Mouse (Mus musculus): ENCODE data around the gene Gm5431. TPM values are rescaled to one million over a fixed set of nuclear protein-coding genes. Genes with fewer than 3 reads are reported as not detected.
"Not testable (repeated sequence)": the region's sequence is repeated elsewhere in the genome, so short reads cannot be mapped to it uniquely, and the experiment has no call there.

Gm5431 gene
- polyA plus RNA-seq, 1 experiment = 0.08 TPM

DNA sequence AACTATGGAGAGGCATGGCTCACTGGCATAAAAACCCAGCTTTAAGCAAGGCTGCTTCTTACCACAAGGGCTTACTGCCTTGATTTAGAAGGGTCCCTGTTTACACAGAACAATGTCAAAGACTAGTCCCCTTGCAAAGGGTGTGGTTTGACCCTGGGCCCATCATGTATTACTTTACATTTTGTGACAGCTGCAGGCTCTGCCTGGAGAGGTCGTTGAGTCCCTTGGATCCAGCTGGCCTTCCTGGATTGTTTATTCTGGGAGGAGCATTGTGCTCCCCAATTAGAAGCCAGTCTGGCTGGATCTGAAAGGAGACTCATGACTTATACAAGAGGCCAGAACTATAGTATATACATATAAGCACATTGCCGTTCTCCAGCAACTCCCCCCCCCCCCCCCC is 51.8 kb downstream of the Gm5431 start:
- no peak overlapping the region for H3K4me3 ChIP-seq (replicated peaks; ENCODE audit: insufficient read depth, low read depth, low read length)
- H3K4me1 ChIP-seq (ENCODE audit: control insufficient read depth, insufficient read depth, low read length) = 0 out of 2 replicates have a peak, but pooled peaks cover 4% of the 10 kb centered on the region
- no peak overlapping the region for H3K27ac ChIP-seq (ENCODE audit: insufficient read depth, low read length)
- no peak for TF ChIP-seq POLR2A (IDR thresholded peaks at IDR 0.05; ENCODE audit: borderline replicate concordance, insufficient read depth, low read length)
- no peak for TF ChIP-seq CTCF (IDR thresholded peaks at IDR 0.05; ENCODE audit: borderline replicate concordance, insufficient read depth, low read depth, low read length)
- H3K27me3 ChIP-seq (ENCODE audit: control insufficient read depth, insufficient read depth, low read length) = no peaks in the 10 kb centered on the region
- 45% methylated on average over 2 of the region's 2 CpGs for WGBS
- DNase-seq = no peak

DNA sequence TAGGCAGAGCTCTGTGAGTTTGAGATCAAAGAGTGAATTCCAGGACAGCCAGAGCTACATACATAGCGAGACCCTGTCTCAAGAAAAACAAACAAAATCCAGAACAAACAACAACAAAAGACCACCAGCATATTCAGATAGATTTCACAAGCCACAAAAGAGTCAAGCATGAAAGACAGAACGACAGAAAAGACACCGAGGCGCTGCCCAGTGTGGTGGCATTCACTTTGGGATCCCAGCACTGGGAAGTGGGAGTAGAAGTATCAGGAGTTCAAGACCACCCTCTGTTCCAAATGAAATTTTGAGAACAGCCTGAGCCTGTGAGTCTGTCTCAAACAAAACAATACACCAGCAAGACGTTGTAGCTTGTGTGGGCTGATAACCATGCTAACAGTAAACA is 55.1 kb downstream of the Gm5431 start:
- no peaks in the 10 kb centered on the region for H3K27me3 ChIP-seq (ENCODE audit: control insufficient read depth, insufficient read depth, low read length)
- no peak overlapping the region for H3K27ac ChIP-seq (ENCODE audit: insufficient read depth, low read length)
- 66% methylated on average over 5 of the region's 5 CpGs for WGBS
- no peaks in the 10 kb centered on the region for H3K4me1 ChIP-seq (ENCODE audit: control insufficient read depth, insufficient read depth, low read length)
- H3K4me3 ChIP-seq (replicated peaks; ENCODE audit: insufficient read depth, low read depth, low read length) = no peak overlapping the region
- DNase-seq = no peak
- TF ChIP-seq POLR2A (IDR thresholded peaks at IDR 0.05; ENCODE audit: borderline replicate concordance, insufficient read depth, low read length) = no peak

DNA sequence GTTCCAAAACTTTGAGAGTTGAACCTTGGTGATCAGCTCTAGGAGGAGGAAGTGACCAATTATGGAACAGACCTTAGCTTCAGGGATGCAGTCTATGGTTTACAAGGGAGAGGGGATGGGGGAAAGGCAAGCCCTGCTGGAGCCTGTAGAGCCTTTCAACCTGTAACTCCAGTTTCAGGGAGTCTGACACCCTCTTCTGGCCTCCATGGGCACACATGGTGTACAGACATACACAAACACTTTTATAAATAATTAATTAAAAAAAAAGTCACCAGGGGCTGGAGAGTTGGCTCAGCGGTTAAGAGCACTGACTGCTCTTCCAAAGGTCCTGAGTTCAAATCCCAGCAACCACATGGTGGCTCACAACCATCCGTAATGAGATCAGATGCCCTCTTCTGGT is 55.7 kb downstream of the Gm5431 start:
- H3K4me1 ChIP-seq (ENCODE audit: control insufficient read depth, insufficient read depth, low read length); H3K27me3 ChIP-seq (ENCODE audit: control insufficient read depth, insufficient read depth, low read length); H3K4me3 ChIP-seq (replicated peaks; ENCODE audit: insufficient read depth, low read depth, low read length); H3K27ac ChIP-seq (ENCODE audit: insufficient read depth, low read length); DNase-seq: not testable (repeated sequence)
- 74% methylated on average over 2 of the region's 2 CpGs for WGBS

DNA sequence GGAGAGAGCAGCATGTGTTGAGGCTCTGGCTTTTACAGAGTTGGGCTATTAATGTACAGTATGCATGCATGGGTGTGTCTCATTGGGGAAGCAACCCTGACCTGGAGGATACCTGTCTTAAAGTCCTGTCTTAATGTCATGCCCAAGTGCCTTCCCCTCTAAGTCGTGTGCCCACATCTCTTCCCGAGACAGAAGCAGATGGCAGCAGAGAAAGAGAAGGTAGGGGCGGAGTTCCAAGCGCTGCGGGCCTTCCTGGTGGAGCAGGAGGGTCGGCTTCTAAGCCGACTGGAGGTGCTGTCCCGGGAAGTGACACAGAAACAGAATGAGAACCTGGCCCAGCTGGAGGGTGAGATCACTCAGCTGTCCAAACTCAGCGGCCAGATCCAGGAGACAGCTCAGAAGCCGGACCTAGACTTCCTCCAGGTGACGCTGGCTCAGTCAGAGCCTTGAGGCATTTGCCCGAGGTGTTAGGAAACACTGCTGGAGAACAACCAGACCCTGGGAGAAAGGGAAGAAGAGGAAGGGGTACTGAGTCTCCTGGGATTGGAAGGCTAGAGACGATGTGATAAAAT is 56.7 kb downstream of the Gm5431 start:
- Histone ChIP-seq H3K4me3 (replicated peaks; ENCODE audit: insufficient read depth, low read depth, low read length) (no peak overlapping the region), H3K27me3 (ENCODE audit: control insufficient read depth, insufficient read depth, low read length) (no peaks in the 10 kb centered on the region), H3K4me1 (ENCODE audit: control insufficient read depth, insufficient read depth, low read length) (no peaks in the 10 kb centered on the region), H3K27ac (ENCODE audit: insufficient read depth, low read length) (no peak overlapping the region)
- 46% methylated on average over 13 of the region's 13 CpGs for WGBS
- TF ChIP-seq CTCF (IDR thresholded peaks at IDR 0.05; ENCODE audit: borderline replicate concordance, insufficient read depth, low read depth, low read length) (no peak), POLR2A (IDR thresholded peaks at IDR 0.05; ENCODE audit: borderline replicate concordance, insufficient read depth, low read length) (no peak)
- no peak for DNase-seq

DNA sequence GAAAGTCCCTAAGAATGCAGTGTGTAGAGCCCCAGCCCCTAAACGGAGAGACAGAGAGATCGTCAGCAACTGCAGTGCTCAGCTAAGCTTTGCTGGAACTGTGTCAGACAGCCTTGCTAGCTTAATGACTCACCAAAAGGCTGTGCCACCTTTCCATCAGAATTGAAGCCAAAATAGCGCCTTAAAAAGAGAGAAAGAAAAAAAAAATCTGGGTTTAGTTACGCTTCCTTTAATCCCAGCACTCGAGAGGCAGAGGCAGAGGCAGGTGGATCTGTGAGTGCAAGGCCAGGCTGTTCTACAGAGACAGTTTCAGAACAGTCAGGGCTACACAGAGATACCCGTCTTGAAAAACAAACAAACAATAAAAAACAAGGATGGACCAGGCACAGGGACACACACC is 57.7 kb downstream of the Gm5431 start:
- Histone ChIP-seq H3K27ac (ENCODE audit: insufficient read depth, low read length) (no peak overlapping the region), H3K4me1 (ENCODE audit: control insufficient read depth, insufficient read depth, low read length) (no peaks in the 10 kb centered on the region), H3K27me3 (ENCODE audit: control insufficient read depth, insufficient read depth, low read length) (no peaks in the 10 kb centered on the region), H3K4me3 (replicated peaks; ENCODE audit: insufficient read depth, low read depth, low read length) (no peak overlapping the region)
- DNase-seq = peak in 1 of 2 experiments; percentile 58
- TF ChIP-seq POLR2A (IDR thresholded peaks at IDR 0.05; ENCODE audit: borderline replicate concordance, insufficient read depth, low read length) (no peak), CTCF (IDR thresholded peaks at IDR 0.05; ENCODE audit: borderline replicate concordance, insufficient read depth, low read depth, low read length) (no peak)
- WGBS = 34% methylated on average over 6 of the region's 6 CpGs

DNA sequence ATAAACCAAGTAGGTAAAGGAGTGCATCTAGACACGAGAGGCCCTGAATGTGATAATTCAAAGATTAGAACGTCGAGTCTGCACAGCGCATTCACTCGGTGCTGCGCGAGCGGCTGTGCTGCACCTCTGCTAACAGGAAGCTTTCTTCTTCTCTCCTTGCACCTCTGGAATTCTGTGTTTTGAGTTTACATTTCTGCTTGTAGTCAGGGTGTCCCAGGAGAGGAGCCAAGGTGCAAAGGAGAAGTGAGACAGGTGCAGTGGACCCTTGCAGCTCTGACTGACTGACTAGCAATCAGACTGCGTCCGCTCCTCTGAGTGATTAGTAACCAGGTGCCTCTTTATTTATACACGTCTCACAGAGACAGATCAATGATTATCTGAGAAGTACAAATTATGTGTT is 58.8 kb downstream of the Gm5431 start:
- Histone ChIP-seq H3K27me3 (ENCODE audit: control insufficient read depth, insufficient read depth, low read length) (no peaks in the 10 kb centered on the region), H3K27ac (ENCODE audit: insufficient read depth, low read length) (no peak overlapping the region), H3K4me1 (ENCODE audit: control insufficient read depth, insufficient read depth, low read length) (no peaks in the 10 kb centered on the region), H3K4me3 (replicated peaks; ENCODE audit: insufficient read depth, low read depth, low read length) (no peak overlapping the region)
- no peak for DNase-seq
- 92% methylated on average over 11 of the region's 11 CpGs for WGBS
- no peak for TF ChIP-seq CTCF (IDR thresholded peaks at IDR 0.05; ENCODE audit: borderline replicate concordance, insufficient read depth, low read depth, low read length)

DNA sequence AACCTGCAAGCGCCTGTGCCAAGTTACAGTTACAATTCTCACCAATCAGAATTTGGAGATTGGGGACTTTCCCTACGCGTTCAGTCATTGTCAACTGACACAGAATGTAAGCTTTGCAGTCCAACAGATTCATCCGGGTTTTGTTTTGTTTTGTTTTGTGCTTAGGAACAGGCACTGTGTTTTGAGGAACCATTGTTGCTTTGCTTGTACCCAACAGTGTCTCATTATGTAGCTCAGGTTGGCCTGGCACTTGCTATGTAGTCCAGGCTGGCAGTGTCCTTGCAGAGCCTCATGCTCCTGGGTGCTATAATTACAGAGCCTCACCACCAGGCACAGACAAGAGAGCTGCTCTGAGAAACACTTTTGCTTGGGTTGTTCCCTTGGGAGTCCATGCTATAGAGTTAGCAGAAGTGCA is 59.6 kb downstream of the Gm5431 start:
- DNase-seq = no peak
- Histone ChIP-seq H3K27ac (ENCODE audit: insufficient read depth, low read length) (no peak overlapping the region), H3K4me3 (replicated peaks; ENCODE audit: insufficient read depth, low read depth, low read length) (no peak overlapping the region), H3K4me1 (ENCODE audit: control insufficient read depth, insufficient read depth, low read length) (no peaks in the 10 kb centered on the region), H3K27me3 (ENCODE audit: control insufficient read depth, insufficient read depth, low read length) (no peaks in the 10 kb centered on the region)
- 88% methylated on average over 4 of the region's 4 CpGs for WGBS
- TF ChIP-seq CTCF (IDR thresholded peaks at IDR 0.05; ENCODE audit: borderline replicate concordance, insufficient read depth, low read depth, low read length) (no peak), POLR2A (IDR thresholded peaks at IDR 0.05; ENCODE audit: borderline replicate concordance, insufficient read depth, low read length) (no peak)

- WGBS = 88% methylated on average over 5 of the region's 5 CpGs
- DNase-seq = no peak
- TF ChIP-seq CTCF (IDR thresholded peaks at IDR 0.05; ENCODE audit: borderline replicate concordance, insufficient read depth, low read depth, low read length) = no peak
- TF ChIP-seq POLR2A (IDR thresholded peaks at IDR 0.05; ENCODE audit: borderline replicate concordance, insufficient read depth, low read length) = no peak
- Histone ChIP-seq H3K4me1 (ENCODE audit: control insufficient read depth, insufficient read depth, low read length) (no peaks in the 10 kb centered on the region), H3K4me3 (replicated peaks; ENCODE audit: insufficient read depth, low read depth, low read length) (no peak overlapping the region), H3K27ac (ENCODE audit: insufficient read depth, low read length) (no peak overlapping the region), H3K27me3 (ENCODE audit: control insufficient read depth, insufficient read depth, low read length) (no peaks in the 10 kb centered on the region)
Observed at GRCm38 (mm10) chr11:48841213-48841612, 60.8 kb downstream of the Gm5431 start.

DNA sequence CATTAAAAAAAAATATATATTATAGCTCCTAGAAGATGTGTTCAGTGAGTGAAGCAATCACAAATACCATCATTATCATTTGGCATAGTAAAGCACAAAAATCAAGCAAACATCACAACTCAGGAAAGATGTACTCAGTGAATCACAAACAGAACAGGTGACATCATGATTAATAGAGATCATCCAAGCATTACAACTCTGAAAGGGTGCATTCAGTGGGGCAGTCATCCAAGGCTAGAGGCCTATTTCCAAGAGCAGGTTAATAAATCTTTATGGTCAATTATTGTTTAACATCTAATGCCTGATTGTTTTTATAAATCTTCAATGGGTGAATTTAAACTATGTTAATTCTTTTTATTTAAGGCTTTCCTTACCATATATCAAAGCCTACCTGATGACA is 61.2 kb downstream of the Gm5431 start:
- TF ChIP-seq CTCF (IDR thresholded peaks at IDR 0.05; ENCODE audit: borderline replicate concordance, insufficient read depth, low read depth, low read length) = no peak
- TF ChIP-seq POLR2A (IDR thresholded peaks at IDR 0.05; ENCODE audit: borderline replicate concordance, insufficient read depth, low read length) = no peak
- DNase-seq = no peak
- Histone ChIP-seq H3K4me3 (replicated peaks; ENCODE audit: insufficient read depth, low read depth, low read length) (no peak overlapping the region), H3K27me3 (ENCODE audit: control insufficient read depth, insufficient read depth, low read length) (no peaks in the 10 kb centered on the region), H3K4me1 (ENCODE audit: control insufficient read depth, insufficient read depth, low read length) (no peaks in the 10 kb centered on the region), H3K27ac (ENCODE audit: insufficient read depth, low read length) (no peak overlapping the region)

Measured in cerebellum, adult 2 months (tissue).